Mouse (Mus musculus) T-helper 1 cell (primary cell): ENCODE data around the gene Ccdc148.

Experiments
- in situ Hi-C: fragments of 300-600 bp; cut with MboI, MseI; formaldehyde crosslinking; loops from one replicate; pipeline ENCODE4 v1.15.1; 2025; ENCODE audit warnings: high pct_unique_total_duplicates

The Ccdc148 gene

DNA sequence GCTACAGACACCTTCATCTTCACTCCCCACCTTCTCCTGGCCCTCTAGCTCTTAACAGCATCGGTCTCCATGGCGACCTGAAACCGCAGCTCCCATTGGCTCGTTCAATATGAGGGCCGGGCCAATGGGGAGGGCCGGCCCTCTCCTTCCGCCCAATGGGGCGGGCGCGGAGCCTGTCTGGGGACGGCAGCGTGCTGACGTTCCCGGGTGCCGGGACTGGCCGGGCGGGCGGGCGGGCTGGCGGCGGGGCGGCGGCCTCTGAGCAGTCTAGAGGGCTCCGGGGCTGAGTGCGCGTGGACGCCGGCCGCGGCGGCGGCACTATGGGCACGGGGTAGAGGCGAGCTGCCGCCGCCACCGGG lies at the start of gene Ccdc148, which contains the start of gene Pkp4:
Gene Ccdc148 (minus strand): TSS at position 79 of the 359 bp plus-strand sequence.
Gene Pkp4 (plus strand): TSS at position 246 of the 359 bp plus-strand sequence.
- in situ Hi-C loops: loop anchor here (25.0 kb wide), 1 partner anchor 998 kb away; no protein-coding TSS in a partner anchor

DNA sequence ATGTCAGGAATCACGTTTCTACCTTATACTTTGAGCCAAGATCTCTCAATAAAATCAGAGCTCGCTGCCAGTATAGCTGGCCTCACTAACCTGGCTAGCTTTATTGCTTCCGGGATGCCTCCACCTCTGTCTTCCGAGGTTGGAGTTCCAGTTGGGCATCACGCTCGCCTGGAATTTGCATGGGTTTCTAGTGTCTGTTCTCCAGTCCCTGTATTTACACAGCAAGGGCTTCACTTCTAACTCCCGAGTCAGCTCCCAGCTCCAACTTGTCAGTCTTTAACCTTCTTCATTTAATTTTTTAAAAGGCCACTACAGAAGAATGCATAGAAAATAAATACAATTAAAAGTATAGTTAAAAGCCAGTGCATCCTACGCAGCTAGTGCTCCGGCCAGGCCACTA lies 47.8 kb upstream of the Ccdc148 start:
- in situ Hi-C loops: no loop called here

DNA sequence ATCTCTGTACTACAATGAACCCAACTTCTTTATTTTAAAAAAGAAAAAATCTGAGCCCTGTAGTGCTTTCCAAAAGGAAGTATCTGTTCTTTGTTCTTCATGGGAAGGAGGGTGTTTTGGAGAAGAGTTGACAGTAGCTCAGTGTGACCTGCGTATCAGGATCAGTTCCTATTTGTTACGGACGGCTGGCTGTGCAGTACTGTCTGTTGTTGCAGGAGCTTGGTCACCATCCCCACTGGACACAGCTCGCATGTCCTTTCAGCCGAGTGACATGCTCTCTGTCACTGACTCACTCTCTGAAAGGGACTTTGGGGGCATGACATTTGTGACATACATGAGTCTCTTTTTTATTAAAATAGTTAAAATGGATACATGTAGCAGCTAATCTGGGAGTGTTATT lies 47.2 kb upstream of the Ccdc148 start:
- in situ Hi-C loops: no loop called here

DNA sequence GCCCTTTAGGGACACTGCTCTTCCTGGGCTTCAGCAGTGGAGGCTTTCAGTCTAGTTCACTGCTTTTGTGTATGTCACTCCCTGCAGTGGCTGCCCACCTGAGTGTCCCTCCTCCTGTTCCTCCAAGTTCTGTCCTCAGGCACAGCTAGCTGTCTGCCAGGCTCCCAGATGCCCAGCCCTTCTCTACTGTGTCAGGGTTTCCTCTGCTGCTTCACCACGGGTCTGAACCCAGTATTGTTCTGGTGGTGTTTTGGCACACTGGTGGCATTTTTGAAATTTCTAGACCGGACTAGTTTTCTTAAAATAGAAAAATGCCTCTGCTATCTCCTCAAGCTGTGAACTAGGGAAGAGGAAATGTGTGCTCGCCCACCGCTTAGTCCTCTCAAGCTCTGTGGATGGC lies 46.8 kb upstream of the Ccdc148 start:
- in situ Hi-C loops: no loop called here

DNA sequence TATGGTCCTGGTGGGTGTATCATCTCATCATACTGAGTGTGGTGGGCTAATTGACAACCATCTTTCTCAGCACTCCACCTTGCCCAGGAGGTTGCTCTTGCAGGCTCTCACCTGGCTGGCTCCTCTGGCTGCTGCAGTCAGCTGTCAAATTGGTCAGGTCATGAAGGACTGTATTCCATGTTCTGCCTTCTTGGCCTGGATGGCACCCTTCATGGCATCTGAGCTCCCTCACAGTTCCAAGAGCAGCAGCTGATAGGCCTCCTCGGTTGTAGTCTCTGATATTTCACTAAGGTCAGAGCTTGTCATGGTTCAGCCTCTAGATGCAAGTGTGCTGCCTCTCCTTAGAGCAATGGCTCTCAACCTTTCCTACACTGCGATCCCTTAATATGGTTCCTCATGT lies 45.7 kb upstream of the Ccdc148 start:
- in situ Hi-C loops: no loop called here

DNA sequence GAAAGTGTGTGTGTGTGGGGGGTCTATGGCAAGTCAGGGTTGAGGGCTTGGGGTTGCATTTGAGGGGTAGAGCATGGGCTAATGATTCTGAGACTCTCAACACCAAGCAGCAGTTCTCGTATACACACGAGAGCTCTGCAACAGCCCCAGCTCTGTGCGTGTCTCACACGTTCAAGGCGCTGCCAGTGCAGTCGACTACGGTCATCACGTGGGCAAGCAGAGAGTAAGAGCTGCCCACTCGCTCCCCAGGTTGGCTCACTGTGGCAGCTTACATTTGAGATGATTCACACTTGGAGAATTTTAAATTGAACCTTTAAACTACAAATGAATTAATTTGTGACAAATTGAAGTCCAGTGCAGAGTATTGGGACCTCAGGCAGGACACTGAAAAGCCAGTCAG lies 44.6 kb upstream of the Ccdc148 start:
- in situ Hi-C loops: no loop called here

DNA sequence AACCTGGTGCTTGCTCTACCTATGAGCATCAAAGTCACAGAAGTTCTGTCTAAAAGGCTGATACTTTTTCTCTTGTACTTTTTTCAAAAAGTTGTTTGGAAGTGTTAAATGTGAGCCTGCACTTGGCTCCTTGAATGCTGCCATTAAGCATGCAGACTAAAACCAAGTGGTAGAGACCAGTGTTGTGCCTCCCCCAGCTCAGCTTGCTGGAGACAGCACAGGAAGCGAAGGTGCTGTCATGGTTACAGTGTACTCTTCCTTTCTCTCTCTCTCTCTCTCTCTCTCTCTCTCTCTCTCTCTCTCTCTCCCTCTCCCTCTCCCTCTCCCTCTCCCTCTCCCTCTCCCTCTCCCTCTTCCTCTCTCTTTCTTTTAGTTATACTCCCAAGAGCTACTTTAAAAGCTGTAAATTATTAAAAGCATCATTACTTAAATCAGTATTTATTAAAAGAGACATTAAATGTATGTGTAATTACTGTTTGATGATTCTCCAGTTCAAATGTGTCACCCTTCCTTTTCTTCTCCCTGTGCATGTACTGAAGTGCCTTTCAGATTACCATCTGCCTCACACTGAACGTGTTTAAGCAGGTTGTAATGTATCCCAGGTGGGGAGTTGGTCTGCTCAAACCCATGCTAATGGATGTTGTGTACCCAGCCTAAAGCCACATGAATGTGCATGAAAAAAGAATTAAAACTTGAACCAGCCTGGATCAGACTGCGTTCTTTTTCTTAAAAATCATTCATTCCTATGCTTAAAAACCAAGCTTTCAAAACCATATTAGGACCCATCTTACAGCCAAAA lies 43.3 kb upstream of the Ccdc148 start:
- in situ Hi-C loops: no loop called here

DNA sequence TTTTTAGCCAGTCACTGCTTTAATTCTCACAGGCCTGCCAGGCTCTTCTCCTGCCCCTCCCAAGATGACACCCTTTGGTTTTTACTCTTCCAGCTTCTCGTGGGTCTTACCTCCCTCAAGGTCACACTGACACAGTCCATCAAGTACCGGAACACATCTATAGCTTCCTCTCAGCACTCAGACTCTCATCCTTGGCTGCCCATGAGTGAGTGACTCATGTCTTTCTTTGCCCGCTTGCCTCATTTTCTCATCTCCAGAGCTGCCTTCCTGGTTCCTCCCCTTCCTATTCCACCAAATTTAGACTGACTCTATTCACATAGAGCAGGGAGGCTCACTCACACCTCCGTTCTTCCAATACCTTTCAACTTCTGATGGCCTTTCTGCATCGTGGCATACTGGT lies 42.4 kb upstream of the Ccdc148 start:
- in situ Hi-C loops: no loop called here

DNA sequence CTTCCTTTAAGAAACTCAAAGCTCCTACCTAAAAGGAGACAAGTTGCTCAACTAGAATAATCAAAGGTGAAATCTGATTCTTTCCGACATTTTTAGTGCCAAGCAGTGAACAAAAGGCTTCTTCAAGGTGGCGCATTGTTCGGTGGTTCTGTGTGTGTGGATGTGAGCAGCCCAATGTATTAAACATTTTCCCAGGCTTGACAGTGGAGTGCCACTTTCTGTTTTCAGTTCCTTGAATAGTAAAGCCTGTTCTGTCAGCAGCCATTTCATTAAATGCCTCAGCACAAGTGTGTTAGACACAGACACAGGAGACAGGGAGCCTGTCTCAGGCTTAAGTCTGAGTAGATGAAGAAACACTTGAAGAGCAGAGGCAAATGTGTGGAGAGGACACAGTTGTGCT lies 40.0 kb upstream of the Ccdc148 start:
- in situ Hi-C loops: no loop called here

DNA sequence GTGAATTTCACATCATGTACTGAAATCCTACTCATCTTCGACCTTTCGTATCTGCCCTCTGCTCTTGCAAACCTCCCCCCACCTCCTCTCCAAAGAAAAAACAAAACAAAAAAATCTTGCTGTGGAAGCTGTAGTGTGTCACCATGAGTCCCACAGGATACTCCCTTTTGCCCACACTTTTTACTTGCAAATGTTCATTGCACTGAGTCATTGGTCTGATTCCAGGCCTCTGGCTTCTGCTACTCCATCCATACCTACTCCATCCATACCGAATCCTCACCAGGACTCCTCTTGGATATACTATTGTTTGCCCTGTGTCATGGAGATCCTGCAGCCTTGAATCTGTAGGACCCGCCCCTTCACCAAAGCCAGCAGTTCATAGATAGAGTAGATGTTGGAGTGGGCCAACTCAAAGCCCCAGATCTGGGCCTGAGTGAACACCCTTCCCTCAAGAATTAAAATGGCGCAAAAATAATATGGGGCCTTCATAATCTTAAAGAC lies 39.0 kb upstream of the Ccdc148 start:
- in situ Hi-C loops: no loop called here

DNA sequence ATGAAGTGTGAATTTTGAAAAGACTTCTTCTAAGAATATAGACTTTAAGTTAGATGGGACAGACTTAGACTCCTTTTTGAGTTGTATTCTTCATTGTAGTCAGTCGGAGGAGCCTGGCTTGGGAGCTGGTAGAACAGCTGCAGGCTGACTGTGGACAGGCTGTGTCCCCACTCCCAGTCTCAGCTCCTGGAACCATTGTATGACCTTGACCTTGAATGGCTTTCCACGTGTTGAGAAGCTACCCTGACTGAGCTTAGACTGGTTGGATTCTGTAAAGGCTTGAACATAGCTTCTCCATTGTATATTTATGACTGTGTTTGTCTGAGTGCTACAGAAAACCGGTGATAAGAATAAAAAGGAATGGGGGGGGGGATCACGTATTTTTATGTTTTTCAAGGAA lies 36.7 kb upstream of the Ccdc148 start:
- in situ Hi-C loops: no loop called here

DNA sequence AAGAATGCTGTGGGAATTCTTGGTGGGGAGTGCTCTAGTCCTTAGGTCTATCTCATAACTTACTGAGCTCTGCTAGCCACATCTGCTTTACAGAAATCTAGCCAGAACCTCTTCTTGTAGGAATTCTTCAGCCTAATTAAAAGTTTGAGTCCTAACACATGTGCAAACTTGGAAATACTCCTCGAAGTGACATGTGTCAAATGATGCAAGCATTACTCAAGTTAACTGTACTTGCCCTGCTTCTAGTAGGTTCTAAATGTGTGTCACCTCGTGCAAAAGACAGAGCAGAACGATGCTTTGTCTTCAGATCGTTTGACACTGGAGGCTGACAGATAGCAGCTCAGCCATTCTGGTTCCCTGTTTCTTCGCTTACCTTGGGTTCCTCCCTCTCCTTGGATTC lies 32.6 kb upstream of the Ccdc148 start:
- in situ Hi-C loops: no loop called here

DNA sequence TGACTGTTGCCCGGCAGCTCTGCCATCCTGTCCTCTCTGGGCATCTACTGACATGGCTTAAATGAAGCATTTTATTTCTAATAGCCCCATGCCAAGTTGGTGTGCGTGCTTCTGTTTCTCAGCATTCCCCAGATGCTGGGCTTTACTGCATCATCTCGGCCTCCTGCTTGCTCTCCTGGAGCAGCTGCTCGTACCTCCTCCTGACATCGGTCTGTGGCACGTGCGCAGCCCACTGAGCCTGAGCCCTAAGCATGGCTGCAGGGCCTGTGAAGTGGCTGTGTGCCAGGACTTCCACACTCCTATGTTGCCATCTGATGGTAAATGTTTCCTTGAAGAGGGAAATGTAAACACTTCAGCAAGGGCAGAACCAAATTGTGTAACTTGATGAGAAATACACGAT lies 31.0 kb upstream of the Ccdc148 start:
- in situ Hi-C loops: no loop called here

DNA sequence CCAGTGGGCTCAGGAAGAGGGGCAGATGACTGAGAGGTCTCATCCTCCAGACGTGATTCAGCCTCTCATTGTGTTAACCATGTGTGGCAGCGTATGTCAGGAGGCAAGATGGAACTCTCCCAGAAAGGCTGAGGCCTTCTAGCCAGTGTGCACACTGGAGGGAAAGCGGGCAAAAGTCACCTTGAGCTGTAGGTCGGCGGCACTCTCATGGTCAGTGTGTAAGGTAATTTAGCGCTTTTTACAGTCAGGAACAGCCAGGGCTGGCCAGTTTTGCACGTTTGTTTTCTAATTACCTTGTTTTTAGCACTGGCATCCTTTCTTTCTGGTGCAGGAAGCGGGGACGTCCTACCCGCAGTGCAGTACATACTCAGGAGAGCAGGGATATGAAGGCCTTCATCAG lies 29.7 kb upstream of the Ccdc148 start:
- in situ Hi-C loops: no loop called here

DNA sequence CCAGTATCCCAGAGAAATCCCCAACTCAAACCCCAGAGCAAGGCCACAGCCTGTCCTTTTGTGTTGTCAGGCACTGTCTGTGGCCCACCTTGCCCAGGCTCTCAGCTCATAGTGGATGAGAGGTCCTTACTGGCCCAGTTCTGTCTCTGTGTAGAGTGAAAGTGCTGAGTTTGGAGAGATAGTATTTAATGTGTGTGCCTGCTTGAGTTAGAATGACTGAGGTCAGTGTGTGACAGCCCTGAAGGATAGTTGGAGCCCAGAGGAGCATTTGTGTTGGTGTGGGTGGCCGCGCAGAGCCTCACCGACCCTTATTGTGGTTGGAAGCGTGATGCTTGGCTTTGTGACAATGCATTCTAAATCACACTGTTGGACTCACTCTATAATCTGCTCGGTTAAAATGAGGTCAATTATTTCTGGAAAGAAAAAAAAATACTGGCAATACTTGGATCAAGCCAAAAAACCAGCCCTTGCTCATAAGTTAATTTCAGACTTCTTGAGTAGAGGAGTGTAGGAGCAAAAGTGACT lies 29.2 kb upstream of the Ccdc148 start:
- in situ Hi-C loops: no loop called here

DNA sequence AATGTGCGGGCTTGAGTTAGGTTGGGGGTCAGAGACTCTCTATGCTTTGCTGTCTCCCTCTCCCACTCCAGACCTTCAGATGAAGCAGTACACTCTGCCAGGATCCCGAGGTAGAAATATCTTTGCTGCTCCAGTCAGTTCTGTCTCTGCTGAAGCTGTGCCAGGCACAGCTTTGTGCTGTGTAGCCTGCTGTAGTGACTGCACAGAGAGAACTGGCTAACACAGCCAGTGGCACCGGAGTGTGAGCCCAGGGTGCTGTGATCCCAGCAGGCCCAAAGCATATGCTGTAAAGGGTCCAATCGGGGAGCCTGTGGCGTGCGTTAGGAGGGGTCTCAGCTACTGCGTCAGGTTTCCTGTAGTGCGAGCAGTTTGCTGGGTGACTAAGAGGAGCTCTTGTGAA lies 27.8 kb upstream of the Ccdc148 start:
- in situ Hi-C loops: no loop called here

DNA sequence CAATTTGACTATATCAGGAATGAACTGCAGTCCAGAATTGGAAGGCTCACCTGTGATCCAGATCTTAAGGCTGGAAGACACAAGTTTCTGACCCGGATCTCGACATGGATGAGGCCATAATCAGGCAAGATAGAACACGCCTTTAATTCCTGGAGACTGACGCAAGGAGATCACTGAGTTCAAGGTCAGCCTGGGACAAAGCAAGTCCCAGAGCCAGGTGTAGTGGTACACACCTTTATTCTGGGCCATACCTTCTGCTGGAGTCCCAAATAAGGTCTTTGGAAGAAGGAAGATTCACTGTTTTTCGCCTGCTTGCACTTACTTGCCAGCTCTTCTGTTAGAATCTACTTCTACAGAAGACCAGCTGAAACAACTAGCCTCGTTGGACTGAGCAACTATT lies 26.5 kb upstream of the Ccdc148 start:
- in situ Hi-C loops: no loop called here

DNA sequence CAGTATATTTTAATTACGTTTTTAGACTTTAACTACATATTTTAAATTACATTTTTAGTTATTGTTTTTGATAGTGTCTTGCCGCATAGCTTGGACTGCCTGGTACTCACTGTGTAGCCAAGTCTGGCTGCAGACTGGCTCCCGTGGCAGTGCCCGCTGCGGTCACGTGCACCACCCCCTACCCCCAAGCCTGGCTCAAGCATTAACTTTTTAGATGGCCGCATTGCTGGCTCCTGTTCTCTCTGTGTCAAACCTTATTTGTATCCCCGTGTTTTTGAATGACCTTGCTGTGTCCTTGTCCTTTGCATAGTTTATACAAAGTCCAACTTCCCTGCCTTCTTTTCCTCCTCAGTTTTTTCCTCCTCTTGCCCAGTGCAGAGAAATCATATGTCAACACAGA lies 25.6 kb upstream of the Ccdc148 start:
- in situ Hi-C loops: no loop called here

DNA sequence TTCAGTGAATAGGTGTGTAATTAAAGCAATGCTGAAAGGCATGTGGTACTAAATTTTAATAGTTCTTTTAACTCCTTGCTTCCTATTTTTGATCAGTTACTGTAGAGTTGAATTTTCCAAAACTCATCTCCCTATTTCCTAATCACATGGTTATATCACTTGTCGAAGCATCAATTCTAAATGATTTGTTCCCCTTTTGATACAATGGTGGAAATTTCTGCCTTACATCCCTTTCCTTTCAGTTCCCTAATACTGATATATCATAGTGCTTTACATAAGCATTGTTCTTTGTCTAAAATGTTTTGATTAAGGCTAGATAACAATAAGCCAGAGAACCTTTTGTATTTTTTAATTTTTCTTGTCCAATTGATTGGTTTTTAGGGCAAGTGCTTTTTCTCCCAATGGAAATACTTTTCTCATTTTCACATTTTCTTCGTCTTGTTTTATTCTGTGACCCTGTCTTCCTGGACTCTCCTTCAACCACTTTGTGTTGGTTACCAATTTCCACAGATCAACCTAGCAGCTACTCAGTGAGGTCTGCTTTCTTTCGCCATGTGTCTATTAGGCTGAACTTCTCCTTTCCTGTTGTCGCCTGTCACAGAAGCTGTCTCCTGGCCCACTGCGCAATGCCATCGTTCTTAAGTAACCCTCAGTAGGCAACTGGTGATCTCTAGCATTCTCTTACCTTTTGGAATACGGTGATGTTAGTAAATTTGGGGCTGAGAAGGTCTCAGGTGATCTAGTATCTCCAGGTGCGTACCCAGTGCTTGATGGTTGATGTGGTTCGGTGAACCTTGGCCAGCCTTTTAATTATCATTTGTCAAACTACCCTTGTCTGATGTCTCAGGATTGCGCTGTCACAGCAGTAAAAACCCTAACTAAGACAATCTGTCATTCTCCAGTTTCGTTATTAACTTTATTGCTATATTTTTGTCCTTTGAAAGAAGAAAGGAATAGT lies 23.9 kb upstream of the Ccdc148 start:
- in situ Hi-C loops: no loop called here

DNA sequence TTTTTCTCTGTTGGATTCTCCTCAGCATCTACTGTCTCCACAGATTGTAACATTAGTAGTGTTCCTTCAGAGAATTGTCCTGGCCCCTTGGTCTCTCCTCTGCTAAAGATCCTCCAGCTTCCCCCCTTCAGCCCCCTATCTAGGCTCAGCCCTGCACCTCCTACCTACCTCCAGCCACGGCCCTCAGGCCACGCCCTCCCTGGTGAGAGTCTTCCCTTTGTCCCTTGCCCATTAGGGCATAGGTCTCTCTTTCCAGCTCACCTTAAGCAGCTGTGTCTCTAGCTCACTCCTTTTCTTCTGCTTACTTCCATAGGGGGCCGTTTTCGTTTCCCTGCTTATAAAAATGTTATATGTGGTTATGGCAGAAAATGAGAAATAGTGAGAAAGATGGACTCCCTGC lies 23.1 kb upstream of the Ccdc148 start:
- in situ Hi-C loops: no loop called here

DNA sequence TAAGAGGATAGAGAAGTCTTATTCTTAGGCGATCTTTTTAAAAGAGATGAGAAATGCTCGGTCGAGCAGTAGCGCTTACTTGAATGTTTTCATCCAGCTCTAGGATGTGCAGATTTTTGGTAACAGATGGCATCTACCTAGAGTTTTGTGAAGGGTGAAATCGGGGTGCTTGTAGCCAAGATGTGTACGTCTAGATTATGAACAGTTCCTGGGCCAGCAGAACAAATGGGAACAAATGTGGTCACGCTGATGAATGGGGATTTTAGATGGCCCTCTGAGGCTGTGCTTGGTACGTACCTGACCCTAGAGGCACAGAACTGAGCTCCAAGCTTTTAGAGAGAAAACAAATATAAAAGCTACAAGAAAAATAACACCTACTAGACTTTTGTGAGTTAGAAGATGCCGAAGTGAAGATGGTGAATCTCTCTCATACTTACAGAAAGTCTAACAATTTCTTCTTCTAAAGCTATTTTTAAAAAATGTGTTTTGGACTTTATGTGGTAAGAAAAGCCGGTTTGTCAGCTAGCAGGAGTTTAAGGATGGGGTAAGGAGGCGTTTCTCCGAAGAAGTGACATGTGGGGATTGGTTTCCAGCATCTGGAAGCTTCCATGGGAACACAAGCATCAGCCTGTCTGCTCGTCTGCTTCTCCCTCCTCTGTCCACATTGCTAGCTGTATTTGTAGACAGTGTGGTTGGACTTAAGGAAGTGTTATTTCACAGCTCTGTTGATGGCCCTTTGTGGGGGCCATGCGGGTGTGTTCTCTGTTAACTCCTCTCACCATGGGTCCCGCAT lies 21.0 kb upstream of the Ccdc148 start:
- in situ Hi-C loops: no loop called here

DNA sequence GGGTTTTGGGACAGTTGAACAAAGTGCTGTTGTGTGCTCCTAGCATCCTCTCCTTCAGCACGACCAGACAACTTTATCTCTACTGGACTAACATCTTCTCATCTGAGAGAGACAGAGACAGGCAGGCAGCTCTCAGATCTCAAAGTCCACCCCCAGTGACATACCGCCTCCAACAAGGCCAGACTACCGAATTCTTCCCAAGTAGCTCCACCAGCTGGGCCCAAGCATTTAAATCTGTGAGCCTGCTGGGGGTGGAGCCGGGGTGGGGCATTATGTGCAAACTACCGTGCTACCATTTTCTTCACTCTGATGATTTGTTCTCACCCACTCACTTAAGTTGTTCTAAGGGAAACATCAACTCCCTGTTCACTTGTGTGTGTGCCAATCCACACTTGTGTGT lies 19.0 kb upstream of the Ccdc148 start:
- in situ Hi-C loops: no loop called here
